Mouse (Mus musculus): ENCODE results near the gene Lrp1.

DNA sequence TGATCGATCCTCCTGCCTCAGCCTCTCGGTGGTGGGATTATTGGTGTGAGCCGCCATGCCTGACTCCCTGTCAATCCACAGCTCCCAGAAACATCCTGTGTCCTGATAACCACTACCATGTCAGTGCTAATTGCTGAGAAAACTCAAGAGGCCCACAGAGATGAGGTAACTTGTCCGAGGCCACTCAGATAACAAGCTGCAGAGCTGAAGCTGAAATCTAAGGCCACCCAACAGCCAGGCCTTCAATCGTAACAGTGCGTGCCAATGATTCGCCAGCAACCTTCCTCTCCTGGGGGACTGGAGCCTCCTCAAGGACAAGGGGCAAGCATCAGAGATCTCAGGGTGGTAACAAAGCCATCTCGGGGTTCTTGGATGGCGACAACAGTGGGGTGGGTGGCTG lies 39.7 kb downstream of the Lrp1 start:
- TF ChIP-seq CTCF (conservative IDR thresholded peaks at IDR 0.05; ENCODE audit: insufficient read depth, insufficient read length, low read depth, low read length) = no peak
- TF ChIP-seq POLR2A (IDR thresholded peaks at IDR 0.05; ENCODE audit: low read depth, low read length) = no peak

Data from kidney, adult 2 months (tissue).